Mouse (Mus musculus) testis, adult 2 months (tissue): ENCODE measurements around the gene Foxa1. TPM values are rescaled to one million over a fixed set of nuclear protein-coding genes. Genes with fewer than 3 reads are reported as not detected.

Source experiments
- H3K27ac ChIP-seq: fragments of 200-500 bp; 2 replicates; pipeline ENCODE4 v1.5.1; 2012; ENCODE audit warnings: low read depth, low read length; ENCODE audit not compliant: control insufficient read depth, insufficient read depth
- H3K27me3 ChIP-seq: fragments of 200-500 bp; 2 replicates; pipeline ENCODE4 v1.6.1; 2012; ENCODE audit warnings: mild to moderate bottlenecking, low read length, moderate library complexity; ENCODE audit not compliant: control insufficient read depth, insufficient read depth
- H3K36me3 ChIP-seq: fragments of 200-500 bp; 2 replicates; pipeline ENCODE4 v1.6.1; 2012; ENCODE audit warnings: mild to moderate bottlenecking, low read length; ENCODE audit not compliant: control insufficient read depth, insufficient read depth
- H3K4me1 ChIP-seq: fragments of 200-500 bp; 2 replicates; pipeline ENCODE4 v1.6.1; 2012; ENCODE audit warnings: low read length; ENCODE audit not compliant: control insufficient read depth, insufficient read depth
- H3K4me3 ChIP-seq: fragments of 200-500 bp; 2 replicates; pipeline ENCODE4 v1.5.1; 2012; ENCODE audit warnings: low read depth, mild to moderate bottlenecking, low read length, moderate library complexity, mixed read lengths; ENCODE audit not compliant: control insufficient read depth
- CTCF ChIP-seq: fragments of 200-500 bp; IDR thresholded peaks from 2 replicates; pipeline ENCODE4 v1.5.1; 2012; ENCODE audit warnings: low read depth, mild to moderate bottlenecking, inconsistent platforms, low read length, moderate library complexity; ENCODE audit not compliant: control insufficient read depth, insufficient read depth, insufficient replicate concordance
- POLR2A ChIP-seq: fragments of 200-500 bp; IDR thresholded peaks from 2 replicates; pipeline ENCODE4 v1.6.1; 2012; ENCODE audit warnings: low read depth, mild to moderate bottlenecking, inconsistent platforms, low read length, moderate library complexity; ENCODE audit not compliant: control insufficient read depth
- polyA plus RNA-seq: library from polyadenylated mRNA; depleted of rRNA; stranded (reverse); fragments of >200 nt; gene quantifications from 2 replicates; pipeline ENCODE4 v1.2.3, GENCODE M21; 2012; rRNA removed

Gene Foxa1
- polyA plus RNA-seq, result 0.25 and 0.31 TPM in 2 replicates

- Histone ChIP-seq H3K27me3 (peaks cover 8% of the 10 kb centered on the region), H3K27ac (no peak within 1 kb of the TSS), H3K36me3 (no peaks in the 10 kb centered on the region), H3K4me3 (peak within 1 kb of the TSS; percentile 34; the same call in 1 of the 2 replicates), H3K4me1 (peaks cover 28% of the 10 kb centered on the region)
- TF ChIP-seq POLR2A (no peak), CTCF (no peak)
Observed at GRCm38 (mm10) chr12:57546415-57547201, at the start of gene Foxa1. Gene Foxa1 (minus strand): TSS chr12:57546916.

GRCm38 (mm10) chr12:57575931-57576628, 29.4 kb upstream of the Foxa1 start:
- no peak overlapping the region for H3K27ac ChIP-seq
- peaks cover 1% of the 10 kb centered on the region for H3K36me3 ChIP-seq
- no peaks in the 10 kb centered on the region for H3K27me3 ChIP-seq
- H3K4me3 ChIP-seq, result peak overlapping the region; percentile 85
- peaks cover 2% of the 10 kb centered on the region; the same call in 1 of the 2 replicates for H3K4me1 ChIP-seq
- TF ChIP-seq POLR2A, result no peak
- TF ChIP-seq CTCF, result peak; percentile 72

- Histone ChIP-seq H3K4me3 (no peak overlapping the region), H3K27ac (no peak overlapping the region), H3K27me3 (no peaks in the 10 kb centered on the region), H3K4me1 (peaks cover 2% of the 10 kb centered on the region; the same call in 1 of the 2 replicates), H3K36me3 (no peaks in the 10 kb centered on the region)
- TF ChIP-seq POLR2A (no peak), CTCF (no peak)
Observed at GRCm38 (mm10) chr12:57572415-57572814, 25.7 kb upstream of the Foxa1 start.

- H3K4me3 ChIP-seq, result no peak overlapping the region
- H3K27ac ChIP-seq, result no peak overlapping the region
- H3K27me3 ChIP-seq, result no peaks in the 10 kb centered on the region
- peaks cover 2% of the 10 kb centered on the region; the same call in 1 of the 2 replicates for H3K4me1 ChIP-seq
- no peaks in the 10 kb centered on the region for H3K36me3 ChIP-seq
- no peak for TF ChIP-seq CTCF
- no peak for TF ChIP-seq POLR2A
Observed at GRCm38 (mm10) chr12:57571773-57572172, 25.1 kb upstream of the Foxa1 start.

- Histone ChIP-seq H3K4me3 (peak within 1 kb of the TSS; percentile 92), H3K27me3 (no peaks in the 10 kb centered on the region)
- TF ChIP-seq CTCF (no peak), POLR2A (peak; percentile 65; the same call in 1 of the 2 replicates)
Observed at GRCm38 (mm10) chr12:57563909-57564308, 17.2 kb upstream of the Foxa1 start, which contains the start of gene Ttc6. Gene Ttc6 (plus strand): TSS chr12:57564113.

GRCm38 (mm10) chr12:57554091-57554490, 7.4 kb upstream of the Foxa1 start:
- H3K4me3 ChIP-seq, result no peak overlapping the region
- TF ChIP-seq CTCF (no peak), POLR2A (no peak)

More at GRCm38 (mm10) chr12:57563909-57564308, 17.2 kb upstream of the Foxa1 start, which contains the start of gene Ttc6:
- peaks cover 5% of the 10 kb centered on the region; the same call in 1 of the 2 replicates for H3K4me1 ChIP-seq
- no peaks in the 10 kb centered on the region for H3K36me3 ChIP-seq
- H3K27ac ChIP-seq, result peak within 1 kb of the TSS; percentile 90

GRCm38 (mm10) chr12:57552286-57552685, 5.6 kb upstream of the Foxa1 start:
- Histone ChIP-seq H3K4me3 (no peak overlapping the region), H3K27me3 (no peaks in the 10 kb centered on the region; the same call in none of the 2 replicates)
- no peak for TF ChIP-seq POLR2A
- TF ChIP-seq CTCF, result no peak

More at GRCm38 (mm10) chr12:57554091-57554490, 7.4 kb upstream of the Foxa1 start:
- H3K27me3 ChIP-seq, result no peaks in the 10 kb centered on the region; the same call in none of the 2 replicates
- no peaks in the 10 kb centered on the region for H3K36me3 ChIP-seq
- peaks cover 9% of the 10 kb centered on the region for H3K4me1 ChIP-seq
- no peak overlapping the region for H3K27ac ChIP-seq

More at GRCm38 (mm10) chr12:57552286-57552685, 5.6 kb upstream of the Foxa1 start:
- peaks cover 16% of the 10 kb centered on the region for H3K4me1 ChIP-seq
- no peaks in the 10 kb centered on the region for H3K36me3 ChIP-seq
- no peak overlapping the region for H3K27ac ChIP-seq
